ENCODE assay signal across 9 mouse cellular contexts in the genomic region with DNA sequence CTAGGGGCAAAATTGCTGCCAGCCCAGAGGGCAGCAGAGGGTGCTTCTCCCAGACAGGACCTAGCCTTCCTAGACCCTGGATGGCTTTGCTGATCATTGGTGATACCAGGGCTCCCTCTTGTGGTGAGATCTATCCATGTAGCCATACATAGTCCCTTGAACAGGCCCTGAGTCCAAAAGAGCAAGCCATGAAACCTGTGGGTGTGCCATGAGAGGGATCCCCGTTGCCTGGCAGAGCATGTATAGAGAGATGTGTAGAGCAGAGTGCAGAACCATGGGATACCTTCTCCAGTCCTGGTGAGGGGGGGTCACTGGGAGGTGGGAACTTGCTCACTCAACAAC. TPM values are rescaled to one million over a fixed set of nuclear protein-coding genes. Genes with fewer than 3 reads are reported as not detected.
DNase-seq lines count a peak whose midpoint lies in the region; ATAC-seq and TF ChIP-seq lines count a peak whose summit lies in the region.
"Had no signal": no experiment of that assay in that cellular context is flagged by ENCODE, and none has a peak within 500 bp of the region (broad histone marks: within the 10 kb centered on the region; RNA-seq: fewer than 3 reads in every experiment).

No protein-coding gene starts in this region.

- H3K9ac ChIP-seq in forebrain, embryonic 12.5 days = no peak overlapping the region
- no peak overlapping the region for H3K9ac ChIP-seq in liver, embryonic 13.5 days
- H3K9ac ChIP-seq in stomach, postnatal 0 days (ENCODE audit: low read length) = no peak overlapping the region
- H3K9ac ChIP-seq: limb, embryonic 15.5 days had no signal

- peak; percentile 51 for TF ChIP-seq CTCF in G1E (IDR thresholded peaks at IDR 0.05; ENCODE audit: low read depth, low read length)
- TF ChIP-seq CTCF in stomach, postnatal 0 days (IDR thresholded peaks at IDR 0.05; ENCODE audit: low read depth) = peak; percentile 96

- H3K4me1 ChIP-seq in G1E (ENCODE audit: insufficient read depth, low read depth, low read length) = peaks cover 8% of the 10 kb centered on the region; the same call in 1 of the 2 replicates
- no peaks in the 10 kb centered on the region for H3K4me1 ChIP-seq in forebrain, embryonic 12.5 days
- peaks cover 41% of the 10 kb centered on the region for H3K4me1 ChIP-seq in liver, embryonic 13.5 days (replicated peaks)
- no peaks in the 10 kb centered on the region for H3K4me1 ChIP-seq in stomach, postnatal 0 days (replicated peaks; ENCODE audit: control insufficient read depth, insufficient read depth)
- H3K4me1 ChIP-seq: limb, embryonic 15.5 days had no signal

- H3K9me3 ChIP-seq in G1E (replicated peaks) = no peaks in the 10 kb centered on the region
- H3K9me3 ChIP-seq in forebrain, embryonic 12.5 days = no peaks in the 10 kb centered on the region
- H3K9me3 ChIP-seq in liver, embryonic 13.5 days (replicated peaks) = no peaks in the 10 kb centered on the region
- H3K9me3 ChIP-seq in stomach, postnatal 0 days (ENCODE audit: control insufficient read depth, low read length) = no peaks in the 10 kb centered on the region
- H3K9me3 ChIP-seq: limb, embryonic 15.5 days had no signal

- H3K27me3 ChIP-seq in G1E (ENCODE audit: insufficient read depth, low read length) = peaks cover 64% of the 10 kb centered on the region; the same call in 1 of the 2 replicates
- no peaks in the 10 kb centered on the region for H3K27me3 ChIP-seq in forebrain, embryonic 12.5 days
- peaks cover 5% of the 10 kb centered on the region; the same call in 1 of the 2 replicates for H3K27me3 ChIP-seq in liver, embryonic 13.5 days
- H3K27me3 ChIP-seq in stomach, postnatal 0 days (ENCODE audit: control insufficient read depth, insufficient read depth, low read length) = no peaks in the 10 kb centered on the region
- H3K27me3 ChIP-seq: limb, embryonic 15.5 days had no signal

- WGBS in forebrain, embryonic 12.5 days = 26% methylated on average over 1 of the region's 1 CpGs
- WGBS in liver, embryonic 13.5 days (ENCODE audit: insufficient replicate concordance) = 3% methylated on average over 1 of the region's 1 CpGs
- 6% methylated on average over 1 of the region's 1 CpGs for WGBS in stomach, postnatal 0 days

- intact Hi-C loops in heart, postnatal 14 days (cut with DNase I) = loop anchor here (1.0 to 5.0 kb wide), 3 partner anchors 57 to 304 kb away; no protein-coding TSS in a partner anchor

- H3K27ac ChIP-seq in forebrain, embryonic 12.5 days = no peak overlapping the region
- H3K27ac ChIP-seq in liver, embryonic 13.5 days = no peak overlapping the region
- no peak overlapping the region for H3K27ac ChIP-seq in stomach, postnatal 0 days (replicated peaks)
- H3K27ac ChIP-seq: limb, embryonic 15.5 days had no signal

- no peaks in the 10 kb centered on the region for H3K36me3 ChIP-seq in G1E (replicated peaks)
- no peaks in the 10 kb centered on the region for H3K36me3 ChIP-seq in forebrain, embryonic 12.5 days (replicated peaks)
- peaks cover 10% of the 10 kb centered on the region; the same call in 1 of the 2 replicates for H3K36me3 ChIP-seq in liver, embryonic 13.5 days
- no peaks in the 10 kb centered on the region for H3K36me3 ChIP-seq in stomach, postnatal 0 days (ENCODE audit: control insufficient read depth, insufficient read depth, low read length)
- H3K36me3 ChIP-seq: limb, embryonic 15.5 days had no signal

- no peak for TF ChIP-seq EP300 in stomach, postnatal 0 days (optimal IDR thresholded peaks at IDR 0.05)

- peak; percentile 73 for DNase-seq in G1E (ENCODE audit: low spot score)
- DNase-seq in c-Kit-positive CD71-positive TER-119-positive erythroid progenitor cells, embryonic 14.5 days (ENCODE audit: low spot score) = peak; percentile 81
- DNase-seq in heart, postnatal 14 days = peak; percentile 78 to 89
- peak; percentile 88 to 89 for DNase-seq in kidney, postnatal 36 days
- DNase-seq in liver, embryonic 13.5 days = peak; percentile 66
- DNase-seq in neural tube, embryonic 10.5 days (ENCODE audit: extremely low spot score, low spot score) = peak; percentile 69
- peak; percentile 72 for DNase-seq in stomach, postnatal 0 days (ENCODE audit: low spot score)

- ATAC-seq in G1E (ENCODE audit: extremely low read depth, insufficient number of reproducible peaks, low FRiP score, poor library complexity, severe bottlenecking) = peak; percentile 29; the same call in 1 of the 2 replicates
- peak; percentile 77 for ATAC-seq in forebrain, embryonic 12.5 days (ENCODE audit: low FRiP score)
- peak; percentile 56 for ATAC-seq in liver, embryonic 13.5 days (ENCODE audit: low read depth)
- peak; percentile 68 for ATAC-seq in stomach, postnatal 0 days (ENCODE audit: low FRiP score, low TSS enrichment)

- H3K4me2 ChIP-seq in forebrain, embryonic 12.5 days = no peak overlapping the region
- H3K4me2 ChIP-seq in liver, embryonic 13.5 days = peak overlapping the region; percentile 50
- H3K4me2 ChIP-seq in stomach, postnatal 0 days (replicated peaks; ENCODE audit: low read depth) = no peak overlapping the region
- H3K4me2 ChIP-seq: limb, embryonic 15.5 days had no signal

- H3K4me3 ChIP-seq in G1E (ENCODE audit: low read depth, low read length) = no peak overlapping the region
- H3K4me3 ChIP-seq in forebrain, embryonic 12.5 days (replicated peaks) = no peak overlapping the region
- H3K4me3 ChIP-seq in liver, embryonic 13.5 days (replicated peaks) = peak overlapping the region; percentile 40; the same call in 1 of the 2 replicates
- no peak overlapping the region for H3K4me3 ChIP-seq in stomach, postnatal 0 days (ENCODE audit: low read depth, low read length)
- H3K4me3 ChIP-seq: limb, embryonic 15.5 days had no signal

RNA-seq across cellular contexts. Expression of a gene that starts 1.8 kb away (rescaled TPM):
- total RNA-seq in G1E (2014; fragmentation: Nextera tagmentation) = not detected in 2 replicates
- 0.27 and 0.93 TPM in 2 replicates for total RNA-seq in G1E (2017)
- polyA plus RNA-seq in G1E (2012) = not detected in 2 replicates
- polyA plus RNA-seq in forebrain, embryonic 12.5 days (2016; fragmentation: Nextera tagmentation; extraction: Ambion mirVana) = 0.57 and 0.70 TPM in 2 replicates
- 1 to 10 TPM in 1 of 2 experiments, under 1 TPM in 1; 0.98 to 1.1 TPM for total RNA-seq in heart, postnatal 14 days (2021)
- 51.6 and 53.5 TPM in 2 replicates for polyA plus RNA-seq in liver, embryonic 13.5 days (2015; fragmentation: Nextera tagmentation; extraction: Ambion mirVana)
- polyA plus RNA-seq in stomach, postnatal 0 days (2015; fragmentation: Nextera tagmentation; extraction: Ambion mirVana) = 1.6 and 2.5 TPM in 2 replicates

RNA-seq across cellular contexts. Expression of a gene that starts 13.5 kb away (rescaled TPM):
- total RNA-seq in G1E (2014; fragmentation: Nextera tagmentation) = not detected in 2 replicates
- total RNA-seq in G1E (2017) = not detected in 2 replicates
- polyA plus RNA-seq in G1E (2012) = not detected in 2 replicates
- polyA plus RNA-seq in forebrain, embryonic 12.5 days (2016; fragmentation: Nextera tagmentation; extraction: Ambion mirVana) = 0.61 and 0.68 TPM in 2 replicates
- total RNA-seq in heart, postnatal 14 days (2021) = 10 to 100 TPM; 36.3 to 38.1 TPM
- 0.13 and 0.16 TPM in 2 replicates for polyA plus RNA-seq in liver, embryonic 13.5 days (2015; fragmentation: Nextera tagmentation; extraction: Ambion mirVana)
- 0.72 and 1.0 TPM in 2 replicates for polyA plus RNA-seq in stomach, postnatal 0 days (2015; fragmentation: Nextera tagmentation; extraction: Ambion mirVana)

Comparison
In these comparisons a context has a peak if more than half of its experiments do, and no peak if none do; other contexts are left out.
1. RNA of a gene that starts 1.8 kb away (polyA plus RNA-seq): 51.6 to 53.5 TPM in liver, embryonic 13.5 days; 1.6 to 2.5 TPM in stomach, postnatal 0 days, 0.57 to 0.70 TPM in forebrain, embryonic 12.5 days and not detected in G1E; every median in the first group is over 10 times any median in the second.
2. Peak in every context shown above with its lines, with median percentiles within 50 percentile points of each other: ATAC-seq and DNase-seq.